Mouse (Mus musculus) left cerebral cortex, postnatal 14 days (tissue): ENCODE data around the gene Cenph. TPM values are rescaled to one million over a fixed set of nuclear protein-coding genes. Genes with fewer than 3 reads are reported as not detected.
A peak's percentile ranks its signal among the peaks of the same experiment; 100 is the strongest.
"Not testable (repeated sequence)": the region's sequence is repeated elsewhere in the genome, so short reads cannot be mapped to it uniquely, and the experiment has no call there.

ENCODE experiments used
- DNase-seq, 2 experiments: peaks; one replicate each; pipeline ENCODE4 v3.0.0; 2021 to 2022; ENCODE audit warnings: low spot score in 2 of 2, mixed read lengths in 1 of 2
- intact Hi-C: fragments of 180-260 bp; cut with DNase I; formaldehyde crosslinking; loops from one replicate; pipeline ENCODE4 v1.15.1; 2025
- total RNA-seq, 2 experiments: library from RNA; stranded (reverse); gene quantifications; 2 replicates each; pipeline ENCODE4 v1.2.3; 2021

The Cenph gene
- total RNA-seq, 2 experiments from 2014 or later, result 0.66 to 0.72 TPM

DNA sequence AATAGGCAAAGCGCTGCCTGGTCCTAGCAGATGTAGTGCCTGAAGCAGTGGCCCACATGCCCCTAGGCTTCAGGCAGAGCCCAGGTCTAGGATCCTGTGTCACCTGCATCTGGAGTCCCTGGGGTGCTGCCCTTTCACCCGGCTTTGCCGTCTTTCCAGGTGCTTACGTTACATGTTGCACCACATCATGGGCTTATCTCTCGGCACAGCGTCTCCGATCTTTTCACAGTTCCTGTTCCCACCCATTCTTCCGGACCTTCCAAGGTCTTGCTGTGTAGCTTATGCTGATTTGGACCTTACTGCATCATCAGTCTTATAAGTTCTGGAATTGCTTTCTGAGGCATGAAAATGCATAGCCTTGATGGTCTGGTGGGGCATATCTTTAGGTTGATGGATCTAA lies 23.2 kb downstream of the Cenph start:
- intact Hi-C loops, result no loop called here
- no peak for DNase-seq

DNA sequence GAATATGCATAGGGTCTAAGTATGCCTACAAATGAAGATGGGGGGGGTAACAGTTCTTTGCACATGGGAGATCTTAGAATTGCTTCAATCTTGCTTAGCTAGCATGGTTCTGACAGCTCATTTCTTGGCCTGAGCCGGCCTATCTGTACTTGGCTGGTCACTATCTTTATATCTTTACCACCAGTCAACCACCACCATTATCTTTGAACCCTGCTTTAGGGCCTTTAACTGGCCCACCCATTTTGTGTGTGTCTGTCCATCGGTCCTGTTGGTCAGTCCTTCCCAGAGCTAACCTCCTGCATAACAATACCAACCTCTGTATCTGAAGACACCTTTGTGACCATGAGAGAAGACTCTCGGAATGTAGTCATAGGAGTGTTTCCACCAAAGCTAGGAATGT lies 24.3 kb downstream of the Cenph start:
- no peak for DNase-seq
- intact Hi-C loops, result no loop called here

DNA sequence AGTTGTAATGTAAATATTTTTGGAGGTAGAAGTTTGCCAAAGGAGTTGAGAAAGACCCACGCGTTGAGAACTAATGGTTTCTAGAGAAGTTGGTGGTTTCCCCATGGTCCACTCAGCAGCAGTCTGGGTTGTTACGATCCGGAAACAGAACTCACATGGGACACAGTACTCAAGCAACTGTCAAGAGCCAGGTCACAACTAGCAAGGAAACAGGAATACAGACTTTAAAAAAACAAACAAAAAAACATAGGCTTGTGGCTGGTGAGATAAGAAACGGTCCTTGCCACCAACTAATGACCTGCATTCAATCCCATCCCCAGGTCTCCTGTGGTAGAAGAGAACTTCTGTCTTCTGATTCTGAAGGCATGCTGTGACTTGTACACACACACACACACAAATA lies 24.9 kb downstream of the Cenph start:
- no peak for DNase-seq
- intact Hi-C loops, result no loop called here

DNA sequence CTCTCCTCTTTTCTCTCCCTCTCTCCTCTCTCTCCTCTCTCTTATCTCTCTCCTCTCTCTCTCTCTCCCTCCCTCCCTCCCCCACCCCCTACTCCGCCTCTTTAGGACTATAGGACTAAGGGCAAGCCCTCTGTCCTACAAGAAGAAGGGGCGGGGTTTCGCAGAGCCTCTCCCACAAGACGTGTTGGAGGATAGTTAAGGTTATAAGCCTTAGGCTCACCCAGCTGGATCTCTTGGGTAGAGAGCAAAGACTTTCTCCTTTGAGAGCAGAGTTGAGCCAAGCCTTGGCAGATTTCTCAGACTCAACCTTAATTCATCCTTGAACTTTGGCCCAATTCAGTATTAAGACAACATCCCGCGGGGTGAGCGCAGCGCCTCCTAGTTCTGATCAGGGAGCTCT lies 27.1 kb downstream of the Cenph start:
- intact Hi-C loops, result no loop called here
- DNase-seq, result no peak

DNA sequence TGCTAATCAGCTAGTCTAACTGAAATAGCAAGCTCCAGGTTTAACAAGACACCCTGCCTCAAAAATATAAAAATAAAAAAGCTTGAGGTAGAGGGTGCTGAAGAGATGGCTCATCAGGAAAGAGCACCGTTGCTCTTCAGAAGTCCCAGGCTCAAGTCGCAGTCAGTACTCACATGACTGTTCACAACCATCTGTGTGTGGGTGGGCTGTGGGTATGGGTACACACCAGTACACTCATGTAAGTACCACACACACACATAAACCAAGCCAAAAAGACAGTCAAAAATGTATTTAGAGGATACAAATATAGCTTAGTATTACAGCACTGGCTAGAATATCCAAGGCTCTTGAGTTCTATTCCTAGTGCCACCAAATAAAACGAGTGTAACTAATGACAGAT lies 29.6 kb downstream of the Cenph start:
- intact Hi-C loops, result no loop called here
- DNase-seq, result peak; percentile 56 to 89

DNA sequence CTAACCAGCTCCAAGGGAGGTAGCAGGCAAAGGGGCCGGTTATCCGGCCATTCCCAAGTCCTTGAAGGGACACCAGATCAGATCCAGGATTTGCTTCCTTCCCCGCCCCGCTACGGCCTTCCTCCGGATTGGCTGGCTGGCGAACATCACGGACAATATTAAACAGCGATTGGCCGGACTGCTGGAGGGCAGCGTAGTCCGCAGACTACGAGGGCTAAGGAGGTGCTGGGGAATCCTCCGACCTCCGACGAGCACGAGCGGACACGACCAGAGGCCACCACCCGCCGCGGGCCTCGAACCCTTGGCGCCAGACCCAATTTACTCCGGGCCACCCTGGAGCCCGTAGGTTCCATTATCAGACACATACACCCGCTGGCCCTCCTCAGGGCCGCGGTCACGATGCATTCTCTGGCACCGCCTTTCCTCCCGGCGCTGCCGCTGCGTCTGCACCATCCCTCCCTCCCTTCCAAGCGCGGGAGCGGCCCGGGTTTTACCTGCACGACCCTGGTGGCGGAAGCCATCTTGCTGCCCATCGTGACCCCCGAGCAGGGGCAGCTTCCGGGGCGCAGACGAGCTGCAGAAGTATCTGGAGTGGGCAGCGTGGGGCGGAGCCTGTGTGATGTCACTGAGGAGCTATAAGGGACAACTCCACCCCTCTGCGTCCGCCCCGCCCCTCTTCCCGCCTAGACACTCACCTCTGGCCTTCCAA lies 31.5 kb downstream of the Cenph start, which contains the start of gene Mrps36:
Gene Mrps36, minus strand, starts transcription at position 624 of the 709 bp plus-strand sequence.
- intact Hi-C loops, result loop anchor here (5.0 kb wide), 1 partner anchor 43 kb away; the partner anchor contains the start of gene Ccnb1
- peak; percentile 88 to 90 for DNase-seq

DNA sequence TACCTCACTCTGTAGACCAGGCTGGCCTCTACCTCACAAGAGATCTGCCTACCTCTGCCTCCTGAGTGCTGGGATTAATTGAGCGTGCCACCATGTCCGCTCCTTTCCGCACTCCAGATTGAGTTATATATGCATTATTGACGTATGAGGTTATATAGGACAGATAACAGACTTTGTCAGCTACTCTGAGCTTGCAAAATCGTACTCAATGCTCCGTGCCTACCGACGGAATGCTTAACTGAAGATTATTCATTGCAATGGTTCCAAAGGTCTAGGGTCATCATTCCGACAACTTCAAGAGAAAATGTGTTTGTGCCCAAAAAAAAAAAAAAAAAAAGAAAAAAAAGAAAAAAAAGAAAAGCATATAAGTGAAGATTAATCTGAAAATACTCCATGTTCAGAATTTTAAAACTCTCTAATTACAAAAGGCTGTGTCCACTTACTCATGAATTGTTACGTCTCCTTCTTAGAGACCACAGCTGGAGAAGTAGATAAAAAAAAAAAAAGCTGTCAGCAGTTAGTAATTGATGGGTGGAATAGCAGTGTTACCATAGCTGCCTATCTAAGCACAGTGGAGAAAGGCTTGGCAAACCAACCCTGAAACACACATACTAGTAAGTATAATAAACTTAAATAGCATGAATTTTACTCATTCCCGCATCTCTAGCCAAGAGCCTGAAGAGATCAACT lies 32.2 kb downstream of the Cenph start:
- intact Hi-C loops, result loop anchor here (5.0 kb wide), 1 partner anchor 44 kb away; the partner anchor contains the start of gene Ccnb1

DNA sequence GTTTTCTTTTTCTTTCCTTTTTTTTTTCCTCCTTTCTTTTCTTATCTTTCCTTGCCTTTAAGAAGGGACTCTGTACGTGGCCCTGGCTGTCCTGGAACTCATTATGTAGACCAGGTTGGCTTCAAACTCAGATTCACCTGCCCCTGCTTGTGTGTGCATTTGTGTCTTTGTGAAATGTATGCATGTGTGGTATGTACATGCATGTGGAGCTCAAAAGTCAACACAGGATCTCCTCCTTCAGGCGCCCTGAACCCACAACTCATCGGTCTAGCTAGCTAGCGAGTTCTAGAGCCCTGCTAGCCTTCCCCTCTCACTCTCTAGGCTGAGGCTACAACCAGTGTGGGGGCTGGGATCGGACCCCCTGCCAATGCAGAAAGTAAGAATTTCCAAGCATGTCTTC lies 32.9 kb downstream of the Cenph start:
- intact Hi-C loops, result loop anchor here (5.0 kb wide), 1 partner anchor 44 kb away; the partner anchor contains the start of gene Ccnb1
- no peak for DNase-seq

More for the DNA sequence above, 32.2 kb downstream of the Cenph start:
- DNase-seq, result no peak

DNA sequence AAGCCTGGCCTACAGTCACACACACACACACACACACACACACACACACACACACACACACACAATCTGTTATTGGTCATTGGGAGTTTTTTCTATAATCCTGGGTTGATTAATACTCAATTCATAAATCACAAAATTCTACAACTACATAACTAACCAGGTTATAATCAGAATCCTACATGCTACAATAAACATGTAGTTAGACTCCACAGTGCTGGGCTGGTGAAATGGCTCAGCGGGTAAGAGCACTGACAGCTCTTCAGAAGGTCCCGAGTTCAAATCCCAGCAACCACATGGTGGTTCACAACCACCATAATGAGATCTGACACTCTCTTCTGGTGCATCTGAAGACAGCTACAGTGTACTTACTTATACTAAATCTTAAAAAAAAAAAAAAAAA lies 42.9 kb downstream of the Cenph start:
- intact Hi-C loops, result no loop called here
- DNase-seq, result no peak

DNA sequence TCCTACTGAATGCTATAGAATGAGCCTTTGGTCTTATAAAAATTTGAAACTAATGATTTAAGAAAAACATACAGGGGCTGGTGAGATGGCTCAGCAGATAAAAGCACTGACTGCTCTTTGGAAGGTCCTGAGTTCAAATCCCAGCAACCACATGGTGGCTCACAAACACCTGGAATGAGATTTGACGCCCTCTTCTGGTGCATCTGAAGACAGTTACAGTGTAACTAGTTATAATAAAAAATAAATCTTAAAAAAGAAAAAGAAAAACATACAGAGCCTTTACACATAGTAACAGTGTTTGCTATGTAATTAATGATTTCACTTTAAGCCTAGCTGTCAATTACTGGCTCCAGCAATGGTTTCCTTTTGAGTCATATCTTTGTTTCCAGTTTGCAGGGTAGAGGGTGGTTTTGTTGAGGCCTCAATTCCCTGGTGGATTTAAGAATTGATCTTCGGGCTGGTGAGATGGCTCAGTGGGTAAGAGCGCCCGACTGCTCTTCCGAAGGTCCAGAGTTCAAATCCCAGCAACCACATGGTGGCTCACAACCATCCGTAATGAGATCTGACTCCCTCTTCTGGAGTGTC lies 44.1 kb downstream of the Cenph start:
- intact Hi-C loops, DNase-seq: not testable (repeated sequence)

DNA sequence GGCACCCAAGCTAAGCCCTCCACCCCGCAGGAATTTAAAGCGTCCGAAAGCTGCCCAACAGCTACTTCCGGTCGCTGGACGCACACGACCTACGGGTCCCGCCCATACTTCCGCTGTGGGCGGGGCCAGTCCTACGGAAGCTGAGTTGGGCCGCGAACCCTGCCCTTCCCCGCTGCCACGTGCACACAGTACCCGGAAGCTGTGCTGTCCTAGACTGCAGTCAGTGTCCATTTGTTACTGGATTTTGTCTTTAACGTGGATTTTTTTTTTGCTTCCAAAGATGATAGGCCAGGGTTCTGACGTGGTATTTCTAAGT lies 44.9 kb downstream of the Cenph start, which contains the start of gene Cdk7:
Gene Cdk7, minus strand, starts transcription at position 79 of the 316 bp plus-strand sequence.
- intact Hi-C loops, result no loop called here

DNA sequence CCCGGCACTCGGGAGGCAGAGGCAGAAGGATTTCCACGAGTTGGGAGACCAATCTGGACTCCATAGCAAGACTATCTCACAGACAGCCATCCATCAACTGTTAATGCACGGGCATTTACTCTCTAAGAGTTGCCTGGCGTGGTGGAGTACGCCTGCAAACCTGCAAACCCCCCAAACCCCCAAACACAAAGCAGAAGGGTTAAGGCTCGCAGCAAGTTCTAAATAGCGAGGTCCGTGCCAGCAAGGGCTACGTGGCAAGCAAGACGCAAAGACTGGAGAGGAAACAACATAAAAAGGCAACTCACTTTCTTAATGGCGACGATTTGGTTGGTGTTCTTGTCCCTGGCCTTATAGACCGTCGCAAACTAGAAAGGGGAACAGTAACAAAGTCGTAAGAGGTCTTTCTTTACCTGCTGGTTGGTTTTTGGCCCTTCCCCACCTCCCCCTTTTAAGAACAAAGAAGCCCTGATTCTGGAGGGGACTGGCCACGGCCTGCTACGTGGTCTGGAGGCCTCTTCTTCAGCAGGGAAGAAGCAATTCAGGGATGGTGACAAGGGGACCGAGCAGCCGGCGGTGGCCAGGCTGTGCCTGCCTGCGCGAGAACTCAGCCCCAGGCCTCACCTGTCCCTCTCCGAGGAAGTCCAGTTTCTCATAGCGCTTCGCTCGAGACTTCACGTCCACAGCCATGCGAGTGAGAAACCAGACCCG lies 45.4 kb downstream of the Cenph start:
- DNase-seq, result no peak
- intact Hi-C loops, result no loop called here

More for the DNA sequence above, 44.9 kb downstream of the Cenph start, which contains the start of gene Cdk7:
- peak; percentile 94 to 95 for DNase-seq

DNA sequence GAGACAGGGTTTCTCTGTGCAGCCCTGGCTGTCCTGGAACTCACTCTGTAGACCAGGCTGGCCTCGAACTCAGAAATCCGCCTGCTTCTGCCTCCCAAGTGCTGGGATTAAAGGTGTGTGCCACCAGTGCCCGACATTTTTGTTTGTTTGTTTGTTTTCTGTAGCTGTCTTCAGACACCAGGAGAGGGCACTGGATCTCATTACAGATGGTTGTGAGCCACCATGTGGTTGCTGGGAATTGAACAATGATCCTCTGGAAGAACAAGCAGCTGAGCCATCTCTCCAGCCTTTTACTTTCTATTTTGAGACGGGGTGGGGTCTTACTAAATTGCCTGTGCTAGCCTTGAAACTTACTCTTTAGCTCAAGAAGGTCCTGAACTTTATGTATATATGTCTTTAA lies 47.2 kb downstream of the Cenph start:
- DNase-seq, intact Hi-C loops: not testable (repeated sequence)

DNA sequence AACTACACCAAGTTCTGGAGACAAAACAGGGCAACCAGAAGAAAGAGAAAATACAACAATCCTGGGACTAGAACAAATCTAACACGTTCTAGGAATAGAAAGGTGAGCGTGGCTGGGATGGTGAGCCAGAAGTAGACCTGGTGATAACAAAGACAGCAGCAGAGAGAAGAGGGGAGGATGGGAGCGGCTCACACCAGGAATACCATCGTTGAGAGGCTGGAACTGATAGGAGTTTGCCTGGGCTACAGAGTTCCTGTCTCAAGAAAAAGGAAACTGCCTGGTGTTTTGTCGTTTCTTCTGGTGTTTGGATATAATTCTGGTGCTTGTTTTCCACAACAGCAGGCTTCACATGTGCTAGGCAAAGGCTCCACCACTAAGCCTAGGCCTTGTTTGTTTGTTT lies 47.6 kb downstream of the Cenph start:
- DNase-seq, result no peak
- intact Hi-C loops, result no loop called here

DNA sequence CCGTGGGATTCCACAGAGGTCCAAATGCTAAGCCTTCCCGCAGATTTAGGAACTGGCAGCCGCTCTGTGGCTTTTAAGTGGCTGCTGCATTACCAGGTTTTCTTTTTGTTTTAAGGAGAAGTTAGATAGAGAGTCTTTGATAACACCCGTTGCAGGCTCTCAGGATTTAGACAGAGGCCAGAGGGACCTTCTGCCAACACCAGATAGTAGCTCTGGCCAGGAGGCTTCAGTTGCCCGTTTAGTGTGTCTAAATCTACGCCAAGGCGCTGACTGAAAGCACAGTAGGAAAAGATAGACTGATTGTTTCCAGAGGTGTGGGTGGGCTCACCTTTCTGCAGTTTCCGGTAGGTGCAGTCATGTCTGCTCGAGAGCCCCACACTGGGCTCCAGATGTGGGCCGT lies 50.5 kb downstream of the Cenph start:
- intact Hi-C loops, result no loop called here

DNA sequence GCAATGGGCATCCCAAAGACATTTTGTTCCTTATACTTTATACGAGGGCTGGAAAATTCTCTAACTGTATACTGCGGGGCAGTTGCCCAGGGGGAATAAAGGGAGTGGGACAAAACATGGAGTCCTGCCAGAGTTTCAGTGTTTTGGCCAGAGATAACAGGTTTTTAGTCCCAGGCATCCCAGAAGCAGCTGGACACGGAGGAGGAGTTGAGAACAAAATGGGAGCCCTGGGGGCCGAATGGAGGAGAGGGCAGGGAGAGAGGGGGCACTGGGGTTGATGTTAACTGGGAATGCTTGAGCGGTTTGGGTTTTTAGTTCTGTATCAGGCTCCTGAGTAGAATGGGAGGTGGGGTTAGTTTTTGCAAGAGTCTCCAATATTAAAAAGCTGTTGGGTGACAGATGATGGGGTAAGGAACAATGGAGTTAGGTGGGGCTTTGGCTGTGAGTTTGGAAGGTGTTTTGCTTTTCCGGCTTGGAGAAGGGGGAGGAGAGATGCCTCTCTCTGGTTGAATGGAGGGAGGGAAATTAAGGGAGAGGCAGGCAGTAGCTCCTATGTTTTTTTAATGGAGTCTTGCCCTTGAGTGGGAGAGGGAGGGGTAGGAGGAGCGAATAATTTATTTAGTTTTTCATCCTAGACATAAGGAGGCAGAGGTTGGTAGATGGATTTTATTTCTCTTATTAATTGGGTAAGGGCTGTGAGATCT lies 51.5 kb downstream of the Cenph start:
- intact Hi-C loops, result no loop called here
- DNase-seq, result no peak

More for the DNA sequence above, 50.5 kb downstream of the Cenph start:
- DNase-seq, result no peak

DNA sequence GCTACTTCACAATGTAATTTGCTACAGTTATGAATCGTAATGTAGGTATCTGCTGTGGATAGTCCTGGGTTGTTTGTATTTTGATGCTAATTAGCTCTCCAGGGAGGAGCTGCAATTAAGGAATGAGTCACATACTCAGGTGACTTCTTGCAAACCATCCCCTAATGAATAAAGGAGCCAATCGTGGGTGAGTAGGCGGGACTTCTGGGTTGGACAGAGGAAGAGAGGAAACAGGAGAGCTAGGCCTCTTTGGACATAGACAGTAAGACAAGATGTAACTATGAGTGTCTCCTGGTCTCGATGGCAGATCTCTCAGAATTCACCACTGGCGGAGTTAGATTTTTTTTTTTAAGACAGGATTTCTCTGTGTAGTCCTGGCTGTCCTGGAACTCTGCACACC lies 54.0 kb downstream of the Cenph start:
- intact Hi-C loops, result no loop called here
- no peak for DNase-seq

DNA sequence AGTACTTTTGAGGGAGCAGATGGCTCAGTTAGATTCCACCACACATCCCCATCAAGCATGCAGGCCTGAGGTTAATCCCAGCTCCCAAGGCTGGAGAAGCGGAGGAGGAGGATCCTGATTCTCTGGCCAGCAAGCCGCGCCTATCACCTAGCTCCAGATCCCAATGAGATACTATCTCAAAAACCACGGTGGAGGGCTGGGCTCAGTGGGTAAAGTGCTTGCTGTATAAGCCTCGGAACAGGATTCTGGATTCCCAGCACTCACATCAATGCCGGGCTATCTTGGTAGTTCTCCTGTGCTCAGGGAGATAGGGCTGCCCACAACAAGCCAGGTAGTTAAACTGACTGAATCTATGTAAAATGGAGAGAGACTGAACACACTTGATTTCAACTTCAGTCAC lies 60.2 kb downstream of the Cenph start:
- DNase-seq, result no peak
- intact Hi-C loops, result loop anchor here (10.0 kb wide), 3 partner anchors 71 to 231 kb away; no protein-coding TSS in a partner anchor
